Mouse (Mus musculus) lung, embryonic 14.5 days (tissue): ENCODE results near the gene Zfp410. TPM values are rescaled to one million over a fixed set of nuclear protein-coding genes. Genes with fewer than 3 reads are reported as not detected.
"Not testable (repeated sequence)": the region's sequence is repeated elsewhere in the genome, so short reads cannot be mapped to it uniquely, and the experiment has no call there.

Experiments
- ATAC-seq: fragments of 200-750 bp; cut with Nextera tagmentation; 2 replicates; pipeline ENCODE4 v1.8.0; 2017; ENCODE audit warnings: mild to moderate bottlenecking, moderate TSS enrichment, moderate library complexity; ENCODE audit not compliant: insufficient read depth
- DNase-seq: peaks from one replicate; pipeline ENCODE4 v3.0.0-alpha.2; 2015
- H3K27ac ChIP-seq: fragments of 300-500 bp; sonication (generic); 2 replicates; pipeline ENCODE4 v1.5.1; 2014; ENCODE audit warnings: low read depth, mild to moderate bottlenecking, moderate library complexity
- H3K27me3 ChIP-seq: fragments of 300-500 bp; sonication (generic); 2 replicates; pipeline ENCODE4 v1.6.1; 2014; ENCODE audit warnings: low read length, control low read depth; ENCODE audit not compliant: insufficient read depth
- H3K36me3 ChIP-seq: fragments of 300-500 bp; sonication (generic); 2 replicates; pipeline ENCODE4 v1.6.1; 2014; ENCODE audit warnings: control low read depth; ENCODE audit not compliant: insufficient read depth
- H3K4me1 ChIP-seq: fragments of 300-500 bp; sonication (generic); 2 replicates; pipeline ENCODE4 v1.6.1; 2014; ENCODE audit warnings: antibody characterized with exemption, control low read depth; ENCODE audit not compliant: insufficient read depth
- H3K4me2 ChIP-seq: fragments of 300-500 bp; sonication (generic); 2 replicates; pipeline ENCODE4 v1.6.1; 2014; ENCODE audit warnings: mild to moderate bottlenecking
- H3K4me3 ChIP-seq: fragments of 300-500 bp; sonication (generic); 2 replicates; pipeline ENCODE4 v1.5.1; 2014; ENCODE audit warnings: low read depth, low read length
- H3K9ac ChIP-seq: fragments of 300-500 bp; sonication (generic); 2 replicates; pipeline ENCODE4 v1.6.1; 2014
- H3K9me3 ChIP-seq: fragments of 300-500 bp; sonication (generic); 2 replicates; pipeline ENCODE4 v1.6.1; 2016; ENCODE audit warnings: low read depth, low read length, control low read depth
- CTCF ChIP-seq: IDR thresholded peaks from 2 replicates; pipeline ENCODE4 v1.5.1; 2016; ENCODE audit warnings: antibody characterized with exemption, low read depth
- WGBS: fragments of 180-500 bp; shearing (Covaris S2); extraction: QIAGEN DNeasy Blood & Tissue Kit; methylation state at CpG from one replicate; pipeline ENCODE4 v1.1.7; 2014; 5-methylcytosine and 5-hydroxymethylcytosine counted together
- polyA plus RNA-seq: library from polyadenylated mRNA; unstranded; fragments of >200 nt; fragmentation: Nextera tagmentation; extraction: Ambion mirVana; gene quantifications from 2 replicates; pipeline ENCODE4 v1.2.1, GENCODE M21; 2014

Zfp410 gene
- polyA plus RNA-seq, 1 experiment from 2014 or later, result 82.7 TPM

GRCm38 (mm10) chr12:84304101-84304500 lies 12.6 kb upstream of the Zfp410 start:
- TF ChIP-seq CTCF, result no peak
- WGBS, result 84% methylated on average over 5 of the region's 5 CpGs

GRCm38 (mm10) chr12:84304554-84304953 lies 12.1 kb upstream of the Zfp410 start:
- Histone ChIP-seq H3K27me3 (no peaks in the 10 kb centered on the region), H3K9ac (no peak overlapping the region), H3K9me3 (no peaks in the 10 kb centered on the region), H3K4me1 (no peaks in the 10 kb centered on the region), H3K27ac (no peak overlapping the region), H3K36me3 (peaks cover 12% of the 10 kb centered on the region; the same call in 1 of the 2 replicates), H3K4me2 (no peak overlapping the region), H3K4me3 (no peak overlapping the region)
- DNase-seq (no peak), ATAC-seq (no peak)
- no peak for TF ChIP-seq CTCF
- WGBS, result 71% methylated on average over 1 of the region's 1 CpGs

More at GRCm38 (mm10) chr12:84304101-84304500, 12.6 kb upstream of the Zfp410 start:
- Histone ChIP-seq H3K9ac (no peak overlapping the region), H3K27me3 (no peaks in the 10 kb centered on the region), H3K4me2 (no peak overlapping the region), H3K9me3 (no peaks in the 10 kb centered on the region), H3K36me3 (peaks cover 15% of the 10 kb centered on the region; the same call in 1 of the 2 replicates), H3K4me3 (no peak overlapping the region), H3K4me1 (no peaks in the 10 kb centered on the region), H3K27ac (no peak overlapping the region)
- ATAC-seq (no peak), DNase-seq (no peak)

GRCm38 (mm10) chr12:84311306-84311705 lies 5.3 kb upstream of the Zfp410 start:
- TF ChIP-seq CTCF, result no peak
- peaks cover 12% of the 10 kb centered on the region; the same call in 1 of the 2 replicates for H3K36me3 ChIP-seq
- no peak overlapping the region for H3K4me2 ChIP-seq
- H3K27me3 ChIP-seq, result no peaks in the 10 kb centered on the region
- no peak overlapping the region for H3K9ac ChIP-seq
- no peaks in the 10 kb centered on the region for H3K9me3 ChIP-seq
- H3K27ac ChIP-seq, result no peak overlapping the region
- DNase-seq (no peak), ATAC-seq (no peak)
- WGBS, result 65% methylated on average over 4 of the region's 5 CpGs
- H3K4me3 ChIP-seq, result no peak overlapping the region
- H3K4me1 ChIP-seq, result no peaks in the 10 kb centered on the region

GRCm38 (mm10) chr12:84316006-84316405 lies 646 bp upstream of the Zfp410 start:
- peak overlapping the region; percentile 97 for H3K27ac ChIP-seq
- peak overlapping the region; percentile 98 for H3K9ac ChIP-seq
- peak overlapping the region; percentile 98 for H3K4me3 ChIP-seq
- no peaks in the 10 kb centered on the region for H3K36me3 ChIP-seq
- no peak for TF ChIP-seq CTCF
- WGBS, result 36% methylated on average over 7 of the region's 7 CpGs
- peak; percentile 14 for DNase-seq
- no peak for ATAC-seq
- H3K27me3 ChIP-seq, result no peaks in the 10 kb centered on the region
- H3K9me3 ChIP-seq, result no peaks in the 10 kb centered on the region
- H3K4me2 ChIP-seq, result peak overlapping the region; percentile 89
- 0 out of 2 replicates have a peak, but pooled peaks cover 8% of the 10 kb centered on the region for H3K4me1 ChIP-seq

- no peaks in the 10 kb centered on the region for H3K4me1 ChIP-seq
- H3K4me2 ChIP-seq, result no peak overlapping the region
- H3K4me3 ChIP-seq, result no peak overlapping the region
- 52% methylated on average over 4 of the region's 4 CpGs for WGBS
- peaks cover 73% of the 10 kb centered on the region for H3K36me3 ChIP-seq
- peak; percentile 34 for DNase-seq
- no peaks in the 10 kb centered on the region for H3K27me3 ChIP-seq
- no peak overlapping the region; the same call in 1 of the 2 replicates for H3K27ac ChIP-seq
- H3K9ac ChIP-seq, result no peak overlapping the region
- ATAC-seq, result no peak
- H3K9me3 ChIP-seq, result no peaks in the 10 kb centered on the region
- no peak for TF ChIP-seq CTCF
These were observed 10.5 kb downstream of the Zfp410 start for GRCm38 (mm10) chr12:84327111-84327512.

GRCm38 (mm10) chr12:84336963-84337625 lies 20.4 kb downstream of the Zfp410 start:
- Histone ChIP-seq H3K9me3 (no peaks in the 10 kb centered on the region), H3K4me1 (no peaks in the 10 kb centered on the region), H3K36me3 (peaks cover 87% of the 10 kb centered on the region), H3K4me2 (no peak overlapping the region), H3K27me3 (no peaks in the 10 kb centered on the region), H3K4me3 (no peak overlapping the region), H3K9ac (no peak overlapping the region), H3K27ac (no peak overlapping the region)
- DNase-seq (no peak), ATAC-seq (no peak)
- no peak for TF ChIP-seq CTCF
- 86% methylated on average over 11 of the region's 11 CpGs for WGBS

GRCm38 (mm10) chr12:84347192-84347591 lies 30.5 kb downstream of the Zfp410 start:
- Histone ChIP-seq H3K27me3 (no peaks in the 10 kb centered on the region), H3K4me3 (no peak overlapping the region), H3K36me3 (peaks cover 44% of the 10 kb centered on the region), H3K4me1 (no peaks in the 10 kb centered on the region), H3K9me3 (no peaks in the 10 kb centered on the region), H3K4me2 (no peak overlapping the region), H3K9ac (no peak overlapping the region), H3K27ac (no peak overlapping the region)
- WGBS, result 36% methylated on average over 2 of the region's 2 CpGs
- ATAC-seq, result peak; percentile 44; the same call in 1 of the 2 replicates
- DNase-seq, result peak; percentile 62
- TF ChIP-seq CTCF, result peak; percentile 67

- H3K4me1 ChIP-seq, result peaks cover 11% of the 10 kb centered on the region
- DNase-seq, ATAC-seq, H3K36me3 ChIP-seq, H3K4me2 ChIP-seq, H3K9ac ChIP-seq, H3K4me3 ChIP-seq, H3K27me3 ChIP-seq, H3K9me3 ChIP-seq, H3K27ac ChIP-seq: not testable (repeated sequence)
- 66% methylated on average over 2 of the region's 2 CpGs for WGBS
These were observed 42.0 kb downstream of the Zfp410 start for GRCm38 (mm10) chr12:84358699-84359098.
